23 mouse cellular contexts compared by ENCODE assay signal in the genomic region with DNA sequence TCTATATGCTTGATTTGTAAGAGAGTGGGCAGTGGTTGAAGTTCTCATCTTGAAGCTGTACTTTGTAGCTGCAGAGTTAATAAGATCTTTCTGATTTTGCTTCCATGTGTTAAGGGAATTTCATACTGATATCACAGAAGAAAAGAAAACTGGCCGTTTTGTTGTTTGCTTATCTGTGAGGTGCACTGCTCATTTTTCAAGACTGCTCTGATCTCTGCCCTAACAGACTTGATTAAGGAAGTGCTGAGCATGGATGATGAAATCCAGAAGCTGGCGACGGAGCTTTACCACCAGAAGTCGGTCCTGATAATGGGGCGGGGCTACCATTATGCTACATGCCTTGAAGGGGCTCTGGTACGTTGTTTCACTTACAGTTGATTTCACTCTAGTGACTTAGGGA. TPM values are rescaled to one million over a fixed set of nuclear protein-coding genes. Genes with fewer than 3 reads are reported as not detected.
DNase-seq lines count a peak whose midpoint lies in the region; TF ChIP-seq lines count a peak whose summit lies in the region.
"Had no signal": no experiment of that assay in that cellular context is flagged by ENCODE, and none has a peak within 500 bp of the region (broad histone marks: within the 10 kb centered on the region; RNA-seq: fewer than 3 reads in every experiment).

No protein-coding gene starts in this region.

- no peak for TF ChIP-seq POLR2A in MEL (IDR thresholded peaks at IDR 0.05; ENCODE audit: control insufficient read depth in 1 of 2, insufficient read depth in 1 of 2, low read depth in 1 of 2, low read length in 2 of 2, poor library complexity in 1 of 2)

- no peak overlapping the region for H3K9ac ChIP-seq in MEL (ENCODE audit: control insufficient read depth, low read depth, low read length, poor library complexity, severe bottlenecking)
- H3K9ac ChIP-seq: embryonic facial prominence, embryonic 15.5 days; heart, embryonic 15.5 days; hindbrain, embryonic 13.5 days; limb, embryonic 12.5 days; lung, embryonic 15.5 days had no signal

- peak; percentile 99 to 100 for TF ChIP-seq EP300 in MEL (IDR thresholded peaks at IDR 0.05; ENCODE audit: low read depth in 1 of 2, low read length in 2 of 2)

- no peak for TF ChIP-seq CTCF in MEL (IDR thresholded peaks at IDR 0.05 in 2 of 3, conservative IDR thresholded peaks at IDR 0.05 in 1 of 3; ENCODE audit: control insufficient read depth in 1 of 3, insufficient read depth in 1 of 3, low read depth in 2 of 3, low read length in 3 of 3, poor library complexity in 1 of 3, severe bottlenecking in 1 of 3)

- peaks cover 21 to 36% of the 10 kb centered on the region in 2 experiments for H3K4me1 ChIP-seq in MEL (ENCODE audit: control insufficient read depth in 1 of 2, insufficient read depth in 2 of 2, low read length in 2 of 2)
- H3K4me1 ChIP-seq in hindbrain, embryonic 10.5 days (replicated peaks) = no peaks in the 10 kb centered on the region
- H3K4me1 ChIP-seq: forebrain, embryonic 10.5 days; heart, embryonic 15.5 days; hindbrain, embryonic 13.5 days; limb, embryonic 12.5 days; lung, embryonic 15.5 days had no signal

- H3K27ac ChIP-seq in MEL (ENCODE audit: control insufficient read depth, low read depth, low read length) (peak overlapping the region; percentile 90), macrophage (0 out of 2 replicates have a peak overlapping the region, but pooled peaks have one; percentile 4)
- H3K27ac ChIP-seq in hindbrain, embryonic 10.5 days = no peak overlapping the region
- H3K27ac ChIP-seq: embryonic facial prominence, embryonic 15.5 days; forebrain, embryonic 10.5 days; heart, embryonic 15.5 days; hindbrain, embryonic 13.5 days; limb, embryonic 12.5 days; lung, embryonic 15.5 days had no signal

- peak; percentile 97 for DNase-seq in MEL (ENCODE audit: low read depth, low spot score)
- peak; percentile 53 for DNase-seq in c-Kit-positive CD71-negative TER-119-negative erythroid progenitor cells, embryonic 14.5 days (ENCODE audit: low read depth)
- peak; percentile 65 for DNase-seq in liver
- no peak for DNase-seq in urinary bladder, postnatal 14 days (ENCODE audit: low spot score)
- no peak for DNase-seq in hindbrain, embryonic 10.5 days (ENCODE audit: low spot score)
- DNase-seq in heart, postnatal 25 days (ENCODE audit: low spot score) = no peak
- DNase-seq in layer of hippocampus, adult 9-11 months = no peak
- DNase-seq: adrenal gland, postnatal 10 days; cerebellum, adult 2 months; heart, adult 18-20 months; kidney, adult 11 months; kidney, postnatal 14 days; midbrain, embryonic 14.5 days; right cerebral cortex, adult 18-20 months; thymus, postnatal 4 days had no signal

- H3K4me3 ChIP-seq in MEL (ENCODE audit: control insufficient read depth in 1 of 2, insufficient read depth in 1 of 2, low read depth in 2 of 2, low read length in 2 of 2) (no peak overlapping the region), macrophage (ENCODE audit: inconsistent target) (no peak overlapping the region)
- H3K4me3 ChIP-seq in hindbrain, embryonic 10.5 days = no peak overlapping the region
- H3K4me3 ChIP-seq: embryonic facial prominence, embryonic 15.5 days; forebrain, embryonic 10.5 days; heart, embryonic 15.5 days; hindbrain, embryonic 13.5 days; limb, embryonic 12.5 days; lung, embryonic 15.5 days had no signal

- no peaks in the 10 kb centered on the region for H3K27me3 ChIP-seq in MEL (ENCODE audit: control insufficient read depth in 1 of 2, insufficient read depth in 2 of 2, low read length in 2 of 2)
- no peaks in the 10 kb centered on the region for H3K27me3 ChIP-seq in hindbrain, embryonic 10.5 days (ENCODE audit: insufficient read depth, poor library complexity, severe bottlenecking)
- H3K27me3 ChIP-seq: embryonic facial prominence, embryonic 15.5 days; heart, embryonic 15.5 days; hindbrain, embryonic 13.5 days; limb, embryonic 12.5 days; lung, embryonic 15.5 days had no signal

- intact Hi-C loops in heart, postnatal 25 days (cut with DNase I) = no loop called here

- TF ChIP-seq RAD21 in MEL (IDR thresholded peaks at IDR 0.05; ENCODE audit: low read depth, low read length) = no peak

- H3K36me3 ChIP-seq in MEL (ENCODE audit: control insufficient read depth in 1 of 2, insufficient read depth in 2 of 2, low read length in 2 of 2) = peaks cover 45 to 54% of the 10 kb centered on the region in 2 experiments
- peaks cover 51% of the 10 kb centered on the region for H3K36me3 ChIP-seq in macrophage (ENCODE audit: inconsistent target)
- H3K36me3 ChIP-seq in hindbrain, embryonic 10.5 days = peaks cover 93% of the 10 kb centered on the region

- 11% methylated on average over 6 of the region's 6 CpGs for WGBS in macrophage (ENCODE audit: missing documents)
- WGBS in hindbrain, embryonic 10.5 days = 91% methylated on average over 6 of the region's 6 CpGs

- H3K79me2 ChIP-seq in MEL (ENCODE audit: control insufficient read depth, insufficient read depth, low read length, poor library complexity) (no peaks in the 10 kb centered on the region), macrophage (ENCODE audit: inconsistent target) (no peaks in the 10 kb centered on the region)

- H3K9me3 ChIP-seq in MEL (replicated peaks; ENCODE audit: insufficient read depth, low read length) = no peaks in the 10 kb centered on the region
- H3K9me3 ChIP-seq in hindbrain, embryonic 10.5 days = no peaks in the 10 kb centered on the region
- H3K9me3 ChIP-seq: embryonic facial prominence, embryonic 15.5 days; forebrain, embryonic 10.5 days; heart, embryonic 15.5 days; hindbrain, embryonic 13.5 days; limb, embryonic 12.5 days; lung, embryonic 15.5 days had no signal

TF ChIP-seq in MEL, 35 proteins besides CTCF, POLR2A, EP300 and RAD21 (continues in another document):
- peak; percentile 97 for TF ChIP-seq MYB (IDR thresholded peaks at IDR 0.05; ENCODE audit: low read depth, low read length)
- no peak for TF ChIP-seq USF2 (IDR thresholded peaks at IDR 0.05; ENCODE audit: borderline replicate concordance in 1 of 2, insufficient read depth in 1 of 2, low read depth in 1 of 2, low read length in 2 of 2)
- peak; percentile 65 for TF ChIP-seq BHLHE40 (IDR thresholded peaks at IDR 0.05; ENCODE audit: borderline replicate concordance, low read depth, low read length)
- TF ChIP-seq TBP (IDR thresholded peaks at IDR 0.05; ENCODE audit: low read depth, low read length) = peak; percentile 20; the same call in 1 of the 2 replicates
- no peak for TF ChIP-seq POLR2AphosphoS5 (IDR thresholded peaks at IDR 0.05; ENCODE audit: borderline replicate concordance, low read depth, low read length)
- TF ChIP-seq RCOR1 (IDR thresholded peaks at IDR 0.05; ENCODE audit: low read depth, low read length) = peak; percentile 100
- peak; percentile 99 for TF ChIP-seq TCF12 (IDR thresholded peaks at IDR 0.05; ENCODE audit: low read depth, low read length)
- TF ChIP-seq CHD2 (IDR thresholded peaks at IDR 0.05; ENCODE audit: low read length) = no peak
- no peak for TF ChIP-seq ZNF384 (IDR thresholded peaks at IDR 0.05; ENCODE audit: low read depth, low read length)
- no peak for TF ChIP-seq NRF1 (IDR thresholded peaks at IDR 0.05; ENCODE audit: insufficient read depth, low read depth, low read length, poor library complexity, severe bottlenecking)
- TF ChIP-seq MEF2A (IDR thresholded peaks at IDR 0.05; ENCODE audit: extremely low read depth, insufficient replicate concordance, low read depth, low read length, poor library complexity, severe bottlenecking) = no peak
- no peak for TF ChIP-seq POLR2AphosphoS2 (IDR thresholded peaks at IDR 0.05; ENCODE audit: low read length)
- no peak for TF ChIP-seq NELFE (IDR thresholded peaks at IDR 0.05; ENCODE audit: low read depth, low read length)
- no peak for TF ChIP-seq JUND (IDR thresholded peaks at IDR 0.05; ENCODE audit: low read depth, low read length)
- no peak for TF ChIP-seq ZKSCAN1 (IDR thresholded peaks at IDR 0.05; ENCODE audit: low read depth, low read length)
- peak; percentile 90 for TF ChIP-seq TAL1 (IDR thresholded peaks at IDR 0.05; ENCODE audit: low read length)
- no peak for TF ChIP-seq E2F4 (IDR thresholded peaks at IDR 0.05; ENCODE audit: borderline replicate concordance, low read depth, low read length)
- TF ChIP-seq ZC3H11A (IDR thresholded peaks at IDR 0.05; ENCODE audit: low read depth, low read length) = no peak
- TF ChIP-seq ELF1 (IDR thresholded peaks at IDR 0.05; ENCODE audit: low read depth, low read length) = peak; percentile 76
- TF ChIP-seq MAX (IDR thresholded peaks at IDR 0.05; ENCODE audit: low read length) = peak; percentile 51; the same call in 1 of the 2 replicates
- TF ChIP-seq KAT2A (conservative IDR thresholded peaks at IDR 0.05; ENCODE audit: low read depth, low read length) = no peak
- peak; percentile 92 for TF ChIP-seq MYC (IDR thresholded peaks at IDR 0.05; ENCODE audit: low read depth, low read length)
- TF ChIP-seq MAZ (IDR thresholded peaks at IDR 0.05; ENCODE audit: low read depth, low read length) = no peak

RNA-seq across cellular contexts. Expression of gene D6Ertd527e, which starts 19.5 kb away (rescaled TPM):
- total RNA-seq in MEL (2012; rRNA removed) = not detected in 2 replicates
- under 1 TPM in 1 of 2 experiments, not detected in 1; 0.06 TPM for polyA plus RNA-seq in MEL (2012; ENCODE audit: insufficient read depth in 1 of 2, insufficient read length in 2 of 2, low read depth in 1 of 2, low replicate concordance in 2 of 2, missing spikeins in 1 of 2)
- under 1 TPM in 5 of 26 experiments, not detected in 21; 0.35 to 0.72 (median 0.49) TPM for total RNA-seq in macrophage (2018; cell fraction: chromatin; rRNA removed)
- total RNA-seq in macrophage (2018; cell fraction: cytosol; rRNA removed) = under 1 TPM in 14 of 26 experiments, not detected in 12; 0.04 to 0.20 (median 0.11) TPM
- under 1 TPM in 8 of 26 experiments, not detected in 18; 0.30 to 0.79 (median 0.46) TPM for total RNA-seq in macrophage (2018; cell fraction: nucleus; rRNA removed)
- 0.20 TPM in 1 of 3 replicates, not detected in the others for polyA plus RNA-seq in macrophage (2018)
- polyA plus RNA-seq in hindbrain, embryonic 10.5 days (2016; fragmentation: Nextera tagmentation; extraction: Ambion mirVana) = 0.07 and 0.25 TPM in 2 replicates
- not detected for total RNA-seq in heart, postnatal 25 days (2021)
- total RNA-seq: heart, adult 18-20 months had no signal
- polyA plus RNA-seq: CD4-positive, CD25-positive, alpha-beta regulatory T cell, adult 4 months; midbrain, embryonic 14.5 days had no signal

RNA-seq across cellular contexts. Expression of gene Gfpt1, which starts 42.4 kb away (rescaled TPM):
- total RNA-seq in MEL (2012; rRNA removed) = 29.6 and 34.4 TPM in 2 replicates
- 10 to 100 TPM; 33.5 to 69.3 TPM for polyA plus RNA-seq in MEL (2012; ENCODE audit: insufficient read depth in 1 of 2, insufficient read length in 2 of 2, low read depth in 1 of 2, low replicate concordance in 2 of 2, missing spikeins in 1 of 2)
- 100 to 1,000 TPM in 24 of 26 experiments, 10 to 100 TPM in 2; 94.7 to 275 (median 164) TPM for total RNA-seq in macrophage (2018; cell fraction: chromatin; rRNA removed)
- 10 to 100 TPM; 36.6 to 63.3 (median 49.4) TPM for total RNA-seq in macrophage (2018; cell fraction: cytosol; rRNA removed)
- 100 to 1,000 TPM in 16 of 26 experiments, 10 to 100 TPM in 10; 62.8 to 152 (median 112) TPM for total RNA-seq in macrophage (2018; cell fraction: nucleus; rRNA removed)
- polyA plus RNA-seq in macrophage (2018) = 20.5 to 30.0 TPM (median 23.5 TPM) in 3 replicates
- polyA plus RNA-seq in hindbrain, embryonic 10.5 days (2016; fragmentation: Nextera tagmentation; extraction: Ambion mirVana) = 11.4 and 15.0 TPM in 2 replicates
- 10 to 100 TPM; 14.8 to 17.7 TPM for total RNA-seq in heart, postnatal 25 days (2021)

Comparison
In these comparisons a context has a peak if more than half of its experiments do, and no peak if none do; other contexts are left out.
1. DNase-seq: peak in MEL (single experiment), c-Kit-positive CD71-negative TER-119-negative erythroid progenitor cells, embryonic 14.5 days (single experiment) and liver (single experiment); none in urinary bladder, postnatal 14 days (single experiment), hindbrain, embryonic 10.5 days (single experiment), heart, postnatal 25 days (single experiment) and layer of hippocampus, adult 9-11 months (single experiment).